Mouse (Mus musculus) hindbrain, embryonic 11.5 days (tissue): ENCODE measurements at regions not wholly inside any gene's neighbourhood (a gene's known extent, or its start where the extent isn't known, plus 50 kb on each side); places are given as distances from the start of the nearest gene placed in this dataset.

Experiments
- ATAC-seq: fragments of 200-750 bp; cut with Nextera tagmentation; 2 replicates; pipeline ENCODE4 v1.8.0; 2017; ENCODE audit warnings: mild to moderate bottlenecking, moderate TSS enrichment, moderate library complexity; ENCODE audit not compliant: low FRiP score
- DNase-seq: peaks from one replicate; pipeline ENCODE4 v3.0.0-alpha.2; 2015; ENCODE audit warnings: low spot score
- H3K27ac ChIP-seq: fragments of 300-500 bp; sonication (generic); 2 replicates; pipeline ENCODE4 v1.5.1; 2014; ENCODE audit warnings: mild to moderate bottlenecking, low read depth, low read length
- H3K27me3 ChIP-seq: fragments of 300-500 bp; sonication (generic); 2 replicates; pipeline ENCODE4 v1.6.1; 2014; ENCODE audit warnings: mild to moderate bottlenecking, low read length, moderate library complexity, mixed read lengths; ENCODE audit not compliant: control insufficient read depth, insufficient read depth
- H3K36me3 ChIP-seq: fragments of 300-500 bp; sonication (generic); 2 replicates; pipeline ENCODE4 v1.6.1; 2014; ENCODE audit warnings: mild to moderate bottlenecking, low read length, moderate library complexity, mixed read lengths; ENCODE audit not compliant: control insufficient read depth, insufficient read depth
- H3K4me1 ChIP-seq: fragments of 300-500 bp; sonication (generic); replicated peaks from 2 replicates; pipeline ENCODE4 v1.6.1; 2014; ENCODE audit warnings: low read length, mixed read lengths; ENCODE audit not compliant: control insufficient read depth, insufficient read depth
- H3K4me2 ChIP-seq: fragments of 300-500 bp; sonication (generic); replicated peaks from 2 replicates; pipeline ENCODE4 v1.6.1; 2014; ENCODE audit warnings: mild to moderate bottlenecking, low read depth, low read length
- H3K4me3 ChIP-seq: fragments of 300-500 bp; sonication (generic); 2 replicates; pipeline ENCODE4 v1.5.1; 2014; ENCODE audit warnings: low read depth, low read length
- H3K9ac ChIP-seq: fragments of 300-500 bp; sonication (generic); 2 replicates; pipeline ENCODE4 v1.6.1; 2014; ENCODE audit warnings: low read depth, low read length
- H3K9me3 ChIP-seq: fragments of 300-500 bp; sonication (generic); 2 replicates; pipeline ENCODE4 v1.6.1; 2016; ENCODE audit warnings: low read length; ENCODE audit not compliant: control insufficient read depth
- WGBS: fragments of 180-500 bp; shearing (Covaris S2); extraction: QIAGEN DNeasy Blood & Tissue Kit; methylation state at CpG from one replicate; pipeline ENCODE4 v1.1.7; 2014; 5-methylcytosine and 5-hydroxymethylcytosine counted together

DNA sequence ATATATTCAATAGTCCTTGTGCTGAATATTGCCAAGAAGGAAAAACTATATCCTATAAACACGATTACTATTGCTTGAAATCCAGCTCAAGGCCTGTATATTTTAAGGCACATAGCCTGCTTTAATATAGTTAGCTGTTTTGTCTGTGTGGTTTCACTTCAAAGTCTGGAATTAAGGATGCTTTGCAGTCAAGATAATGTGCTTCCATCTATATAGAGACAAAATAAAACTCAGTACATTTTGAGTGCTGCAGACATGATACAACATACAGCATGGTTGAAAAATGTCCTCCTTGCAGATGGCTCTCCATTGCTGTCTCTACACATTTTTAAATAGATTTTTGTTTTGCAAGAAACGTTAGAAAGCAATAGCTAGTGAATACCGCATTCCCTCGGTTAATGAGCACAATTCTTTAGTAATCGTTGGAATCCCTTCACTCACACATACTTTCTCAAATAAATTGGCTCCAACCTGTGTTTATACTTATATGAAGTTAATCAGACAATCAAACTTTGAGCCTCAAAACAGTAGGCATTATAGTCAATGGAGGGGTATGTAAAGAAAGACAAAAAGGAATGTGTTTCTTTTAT, 224.7 kb downstream of the Mef2c start:
- Histone ChIP-seq H3K27me3 (peaks cover 5% of the 10 kb centered on the region; the same call in 1 of the 2 replicates), H3K36me3 (no peaks in the 10 kb centered on the region), H3K4me2 (peak overlapping the region; percentile 60), H3K4me3 (peak overlapping the region; percentile 90), H3K4me1 (no peaks in the 10 kb centered on the region), H3K27ac (peak overlapping the region; percentile 100), H3K9ac (peak overlapping the region; percentile 96), H3K9me3 (no peaks in the 10 kb centered on the region)
- ATAC-seq = no peak
- peak; percentile 43 for DNase-seq
- 6% methylated on average over 5 of the region's 5 CpGs for WGBS

DNA sequence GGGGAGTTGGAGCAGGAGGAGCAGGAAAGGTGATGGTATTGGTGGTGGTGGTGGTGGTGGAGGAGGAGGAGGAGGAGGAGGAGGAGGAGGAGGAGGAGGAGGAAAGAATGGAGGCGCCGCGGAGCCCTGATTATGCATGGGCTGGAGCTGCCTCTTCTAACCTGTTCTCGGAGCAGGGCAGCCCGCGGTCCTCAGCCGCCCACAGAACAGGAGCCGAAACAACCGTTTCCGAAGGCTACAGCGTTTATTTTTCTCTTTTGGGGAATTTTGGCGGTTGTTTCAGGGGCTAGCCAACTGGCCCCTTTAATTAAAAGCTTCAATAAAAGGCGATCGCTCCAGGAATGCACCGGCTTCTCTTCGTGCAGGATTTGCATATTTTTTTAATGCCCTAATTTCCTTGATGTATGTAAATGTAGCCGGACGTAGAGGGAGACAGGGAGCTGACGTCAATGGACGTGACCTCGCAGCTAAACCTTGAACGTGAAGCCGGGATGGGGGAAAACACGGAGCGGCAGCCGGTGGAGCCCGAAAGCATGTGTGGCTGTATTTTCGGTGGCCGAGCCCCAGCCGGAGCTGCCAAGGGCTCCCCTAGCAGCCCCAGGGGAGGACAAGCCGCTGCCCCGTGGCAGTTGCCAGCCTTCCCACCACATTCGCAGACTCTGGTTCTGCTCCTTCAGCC, 225.6 kb downstream of the Mef2c start:
- WGBS = under 1% methylated on average over 33 of the region's 33 CpGs
- Histone ChIP-seq H3K27me3 (peaks cover 2% of the 10 kb centered on the region; the same call in 1 of the 2 replicates), H3K4me1 (no peaks in the 10 kb centered on the region), H3K4me2 (peak overlapping the region; percentile 80), H3K9ac (peak overlapping the region; percentile 100), H3K9me3 (no peaks in the 10 kb centered on the region), H3K4me3 (peak overlapping the region; percentile 90), H3K36me3 (no peaks in the 10 kb centered on the region), H3K27ac (peak overlapping the region; percentile 100)
- ATAC-seq (peak; percentile 43), DNase-seq (peak; percentile 88)

DNA sequence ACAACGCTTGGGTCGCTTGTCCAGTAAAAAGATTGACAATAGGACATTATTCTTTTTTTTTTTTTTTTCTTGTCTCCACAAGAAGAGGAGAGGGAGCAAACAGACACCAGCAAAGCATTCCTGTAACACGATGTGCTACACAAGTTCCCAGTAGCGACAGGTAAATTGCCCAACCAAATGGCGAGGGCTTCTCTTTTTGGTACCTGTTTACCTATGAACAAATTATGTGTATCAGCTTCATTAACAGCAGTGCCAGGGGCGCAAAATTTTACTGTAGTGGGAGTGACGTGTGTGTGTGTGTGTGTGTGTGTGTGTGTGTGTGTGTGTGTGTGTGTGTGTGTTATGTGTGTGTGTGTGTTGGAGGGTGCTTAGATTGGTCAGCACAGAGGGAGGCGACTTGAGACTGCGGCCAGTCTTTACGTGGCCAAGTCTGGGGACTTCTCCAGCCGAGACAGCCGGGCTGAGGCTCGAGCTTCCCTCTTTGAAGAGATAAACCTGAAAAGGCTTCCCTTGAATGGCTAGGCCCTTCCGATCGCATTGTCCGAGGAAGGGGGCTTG, 226.4 kb downstream of the Mef2c start:
- peak overlapping the region; percentile 80 for H3K4me2 ChIP-seq
- 1% methylated on average over 14 of the region's 16 CpGs for WGBS
- peak overlapping the region; percentile 90 for H3K4me3 ChIP-seq
- H3K9ac ChIP-seq = peak overlapping the region; percentile 100
- H3K9me3 ChIP-seq = no peaks in the 10 kb centered on the region
- peaks cover 2% of the 10 kb centered on the region; the same call in 1 of the 2 replicates for H3K27me3 ChIP-seq
- ATAC-seq (peak; percentile 0; the same call in 1 of the 2 replicates), DNase-seq (no peak)
- peak overlapping the region; percentile 100 for H3K27ac ChIP-seq
- no peaks in the 10 kb centered on the region for H3K4me1 ChIP-seq
- no peaks in the 10 kb centered on the region for H3K36me3 ChIP-seq

DNA sequence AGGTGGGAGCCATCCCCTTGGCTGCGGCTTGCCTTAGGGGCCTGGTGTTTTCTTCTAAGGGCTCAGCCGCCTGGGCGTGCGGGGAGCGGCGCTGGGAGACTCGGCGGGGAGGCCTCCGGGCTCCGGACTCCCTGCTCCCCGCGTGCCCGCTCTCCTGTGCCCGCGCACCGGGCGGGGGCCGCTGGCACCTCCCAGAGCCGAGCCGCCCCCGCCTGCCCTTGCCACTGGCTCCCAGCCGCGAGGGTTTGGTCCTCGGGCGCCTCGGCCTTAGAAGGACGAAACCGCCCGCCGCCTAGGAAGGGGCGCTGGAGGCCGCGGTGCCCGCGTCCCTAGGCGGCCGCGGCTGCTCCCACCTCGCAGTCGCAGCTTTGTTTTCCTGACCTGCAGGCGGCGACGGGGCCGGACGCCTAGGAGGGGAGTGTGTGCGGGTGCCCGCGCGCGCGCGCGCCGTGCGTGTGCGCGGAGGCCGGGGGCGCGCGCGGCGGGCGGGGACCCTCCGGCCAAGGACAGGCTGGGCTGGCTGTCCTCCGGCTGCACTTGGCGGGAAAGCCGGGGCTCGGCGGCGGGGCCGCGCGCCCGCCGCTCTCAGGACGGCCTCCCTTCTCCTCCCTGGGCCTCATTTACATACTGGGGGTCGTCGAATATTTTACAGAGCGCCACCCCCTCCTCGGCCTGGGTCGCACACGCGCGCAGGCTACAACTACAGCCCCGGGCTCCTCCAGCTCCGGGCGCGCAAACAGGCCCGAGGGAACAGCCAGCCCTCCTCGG, 227.1 kb downstream of the Mef2c start:
- Histone ChIP-seq H3K4me2 (peak overlapping the region; percentile 80), H3K36me3 (no peaks in the 10 kb centered on the region), H3K27ac (peak overlapping the region; percentile 100), H3K4me1 (no peaks in the 10 kb centered on the region), H3K9me3 (no peaks in the 10 kb centered on the region), H3K4me3 (peak overlapping the region; percentile 90), H3K27me3 (peaks cover 2% of the 10 kb centered on the region; the same call in 1 of the 2 replicates), H3K9ac (peak overlapping the region; percentile 100)
- ATAC-seq (peak; percentile 78), DNase-seq (peak; percentile 89)
- under 1% methylated on average over 62 of the region's 91 CpGs for WGBS

DNA sequence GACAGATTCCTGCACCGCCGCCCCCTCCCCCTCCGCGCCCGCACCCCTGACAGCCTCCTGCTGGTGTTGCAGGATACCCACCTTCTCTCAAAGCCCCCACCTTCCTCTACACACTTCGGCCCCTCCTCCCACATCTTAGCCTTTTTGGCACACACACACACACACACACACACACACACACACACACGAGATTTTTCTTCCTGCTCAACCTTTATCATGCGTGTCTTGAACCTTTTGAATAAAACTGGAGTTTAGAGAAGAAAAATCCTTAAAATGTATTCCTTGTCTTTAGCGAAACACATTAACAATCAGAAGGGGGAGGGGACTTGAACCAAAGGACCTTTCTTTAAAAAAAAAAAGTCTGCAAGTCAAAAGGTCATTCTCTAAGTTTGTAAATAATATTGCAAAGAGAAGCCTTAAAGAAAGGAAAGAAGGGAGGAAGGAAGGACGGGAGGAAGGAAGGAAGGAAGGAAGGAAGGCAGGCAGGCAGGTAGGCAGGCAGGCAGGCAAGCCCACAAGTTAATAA, 227.7 kb downstream of the Mef2c start:
- WGBS = under 1% methylated on average over 9 of the region's 10 CpGs
- Histone ChIP-seq H3K4me3 (peak overlapping the region; percentile 90), H3K9ac (peak overlapping the region; percentile 100), H3K27me3 (peaks cover 2% of the 10 kb centered on the region; the same call in 1 of the 2 replicates), H3K4me2 (peak overlapping the region; percentile 80), H3K27ac (peak overlapping the region; percentile 100), H3K9me3 (no peaks in the 10 kb centered on the region), H3K36me3 (no peaks in the 10 kb centered on the region), H3K4me1 (no peaks in the 10 kb centered on the region)
- ATAC-seq (no peak), DNase-seq (no peak)

DNA sequence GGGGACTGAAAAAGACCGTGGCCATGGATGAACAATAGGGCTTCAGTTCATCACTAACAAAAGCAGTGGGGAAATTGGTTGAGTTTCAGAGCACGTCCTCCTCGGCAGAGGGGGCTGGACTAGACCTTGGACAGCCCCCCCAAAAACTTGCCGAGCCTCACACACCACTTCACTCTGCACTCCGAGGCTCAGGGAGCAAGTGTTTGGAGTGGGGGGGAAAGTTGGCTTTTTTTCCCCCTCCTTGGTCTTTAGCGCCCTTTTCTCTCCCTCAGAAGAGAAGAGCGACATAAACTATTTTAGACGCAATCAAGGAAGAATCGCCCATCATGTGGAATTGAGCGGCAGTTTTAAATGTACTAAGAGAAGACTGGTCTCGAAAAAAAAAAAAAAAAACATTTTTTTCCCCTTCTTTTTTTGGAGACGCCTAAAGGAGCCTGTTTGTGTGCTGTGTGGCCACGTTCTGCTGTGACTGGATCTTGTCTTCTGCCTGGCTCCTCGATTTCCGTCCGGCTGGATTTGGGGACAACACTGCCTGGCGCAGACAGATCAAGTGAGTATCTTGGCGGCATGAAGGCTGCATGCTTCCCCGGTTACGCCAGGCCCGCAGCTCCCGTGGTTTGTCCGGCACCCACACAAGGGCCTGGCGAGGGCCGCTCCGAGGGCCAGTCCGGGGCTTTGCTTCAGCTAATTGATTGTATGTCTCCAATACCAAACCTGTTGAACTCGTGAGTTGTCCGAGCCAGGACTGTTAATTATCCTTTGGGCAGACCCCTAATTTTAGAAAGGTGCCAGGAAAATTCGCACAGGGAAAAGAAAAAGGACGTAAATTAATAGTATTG, 228.7 kb downstream of the Mef2c start:
- H3K4me3 ChIP-seq = peak overlapping the region; percentile 90
- DNase-seq (peak; percentile 85), ATAC-seq (peak; percentile 51)
- H3K9ac ChIP-seq = peak overlapping the region; percentile 100
- H3K27me3 ChIP-seq = no peaks in the 10 kb centered on the region
- peak overlapping the region; percentile 100 for H3K27ac ChIP-seq
- no peaks in the 10 kb centered on the region for H3K4me1 ChIP-seq
- no peaks in the 10 kb centered on the region for H3K36me3 ChIP-seq
- H3K9me3 ChIP-seq = no peaks in the 10 kb centered on the region
- peak overlapping the region; percentile 80 for H3K4me2 ChIP-seq
- WGBS = 0% methylated on average over 31 of the region's 31 CpGs

DNA sequence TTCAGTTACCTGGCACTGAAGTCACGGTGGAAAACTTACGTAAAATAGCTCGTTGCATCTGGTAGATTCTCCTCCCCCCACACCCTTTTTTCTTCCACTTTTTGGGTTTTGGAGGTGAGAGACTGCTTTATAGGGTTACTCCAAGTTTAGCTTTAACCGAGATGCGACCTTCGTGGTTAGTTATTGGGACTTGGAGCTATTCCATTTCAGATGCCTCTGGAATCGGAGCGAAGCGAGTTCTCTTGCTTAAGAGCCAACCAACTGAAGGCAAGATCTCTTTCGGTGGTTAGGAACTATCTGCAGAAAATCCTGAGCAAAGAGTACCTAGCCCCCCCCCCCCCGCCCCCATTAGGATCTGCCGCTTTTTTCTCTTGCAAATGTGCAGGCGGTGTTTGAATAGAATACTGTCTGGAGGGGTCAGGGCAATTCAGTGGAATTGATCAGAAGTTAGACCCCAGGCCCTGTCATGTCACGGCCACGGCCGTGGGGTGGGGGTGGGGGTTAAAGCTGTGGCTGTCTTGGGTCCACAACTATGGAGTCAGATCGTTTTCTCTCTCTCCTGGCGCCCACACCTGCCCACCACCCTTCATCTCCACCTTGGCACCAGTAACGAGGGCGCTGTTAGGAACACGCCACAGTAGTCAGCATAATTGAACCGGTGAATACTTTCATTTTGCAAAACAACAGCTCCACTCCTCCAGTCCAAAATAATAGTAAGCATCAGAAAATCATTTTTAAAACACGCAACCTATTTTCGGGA, 229.6 kb downstream of the Mef2c start:
- WGBS = under 1% methylated on average over 24 of the region's 24 CpGs
- DNase-seq = peak; percentile 72
- Histone ChIP-seq H3K9ac (peak overlapping the region; percentile 100), H3K9me3 (no peaks in the 10 kb centered on the region), H3K4me3 (peak overlapping the region; percentile 90), H3K27me3 (no peaks in the 10 kb centered on the region), H3K4me1 (no peaks in the 10 kb centered on the region), H3K4me2 (peak overlapping the region; percentile 80), H3K36me3 (no peaks in the 10 kb centered on the region), H3K27ac (peak overlapping the region; percentile 100)
- ATAC-seq = no peak
